Mouse (Mus musculus): ENCODE data around the gene Zmym2.
A peak's percentile ranks its signal among the peaks of the same experiment; 100 is the strongest.
"Not testable (repeated sequence)": the region's sequence is repeated elsewhere in the genome, so short reads cannot be mapped to it uniquely, and the experiment has no call there.

Gene Zmym2

GRCm38 (mm10) chr14:56886594-56887513 lies at the start of gene Zmym2:
Gene Zmym2, plus strand, starts transcription at chr14:56886653.
- peak; percentile 76 for DNase-seq (ENCODE audit: low spot score)

- DNase-seq (ENCODE audit: low spot score) = no peak
Observed at GRCm38 (mm10) chr14:56844033-56844432, 42.4 kb upstream of the Zmym2 start.

GRCm38 (mm10) chr14:56844507-56844906 lies 41.9 kb upstream of the Zmym2 start:
- DNase-seq (ENCODE audit: low spot score) = peak; percentile 39

GRCm38 (mm10) chr14:56848322-56848721 lies 38.1 kb upstream of the Zmym2 start:
- DNase-seq (ENCODE audit: low spot score) = no peak

- DNase-seq (ENCODE audit: low spot score) = no peak
Observed at GRCm38 (mm10) chr14:56849681-56850080, 36.8 kb upstream of the Zmym2 start.

- peak; percentile 5 for DNase-seq (ENCODE audit: low spot score)
Observed at GRCm38 (mm10) chr14:56864041-56864440, 22.4 kb upstream of the Zmym2 start.

GRCm38 (mm10) chr14:56864641-56865040 lies 21.8 kb upstream of the Zmym2 start:
- DNase-seq (ENCODE audit: low spot score) = no peak

GRCm38 (mm10) chr14:56865112-56865511 lies 21.3 kb upstream of the Zmym2 start:
- not testable (repeated sequence) for DNase-seq (ENCODE audit: low spot score)

GRCm38 (mm10) chr14:56873525-56873924 lies 12.9 kb upstream of the Zmym2 start:
- no peak for DNase-seq (ENCODE audit: low spot score)

- no peak for DNase-seq (ENCODE audit: low spot score)
Observed at GRCm38 (mm10) chr14:56875586-56876159, 10.8 kb upstream of the Zmym2 start.

GRCm38 (mm10) chr14:56881271-56881670 lies 5.2 kb upstream of the Zmym2 start:
- no peak for DNase-seq (ENCODE audit: low spot score)

GRCm38 (mm10) chr14:56883431-56883830 lies 3.0 kb upstream of the Zmym2 start:
- no peak for DNase-seq (ENCODE audit: low spot score)

- peak; percentile 96 for DNase-seq (ENCODE audit: low spot score)
Observed at GRCm38 (mm10) chr14:56885308-56885771, 1.1 kb upstream of the Zmym2 start.

GRCm38 (mm10) chr14:56885986-56886593 lies 363 bp upstream of the Zmym2 start:
- DNase-seq (ENCODE audit: low spot score) = peak; percentile 72

GRCm38 (mm10) chr14:56887514-56887880 lies 1.0 kb downstream of the Zmym2 start:
- no peak for DNase-seq (ENCODE audit: low spot score)

- peak; percentile 89 for DNase-seq (ENCODE audit: low spot score)
Observed at GRCm38 (mm10) chr14:56887887-56888286, 1.4 kb downstream of the Zmym2 start.

- no peak for DNase-seq (ENCODE audit: low spot score)
Observed at GRCm38 (mm10) chr14:56888416-56888815, 2.0 kb downstream of the Zmym2 start.

GRCm38 (mm10) chr14:56894417-56894816 lies 8.0 kb downstream of the Zmym2 start:
- no peak for DNase-seq (ENCODE audit: low spot score)

- no peak for DNase-seq (ENCODE audit: low spot score)
Observed at GRCm38 (mm10) chr14:56896521-56896920, 10.1 kb downstream of the Zmym2 start.

GRCm38 (mm10) chr14:56897475-56897874 lies 11.0 kb downstream of the Zmym2 start:
- no peak for DNase-seq (ENCODE audit: low spot score)

- DNase-seq (ENCODE audit: low spot score) = no peak
Observed at GRCm38 (mm10) chr14:56899656-56900055, 13.2 kb downstream of the Zmym2 start.

- DNase-seq (ENCODE audit: low spot score) = no peak
Observed at GRCm38 (mm10) chr14:56903039-56903438, 16.6 kb downstream of the Zmym2 start.

- no peak for DNase-seq (ENCODE audit: low spot score)
Observed at GRCm38 (mm10) chr14:56905696-56906095, 19.2 kb downstream of the Zmym2 start.
